Mouse (Mus musculus): ENCODE results near the gene Wasl. TPM values are rescaled to one million over a fixed set of nuclear protein-coding genes. Genes with fewer than 3 reads are reported as not detected.

Wasl gene
- polyA plus RNA-seq, 1 experiment from 2014 or later: 51.1 TPM

DNA sequence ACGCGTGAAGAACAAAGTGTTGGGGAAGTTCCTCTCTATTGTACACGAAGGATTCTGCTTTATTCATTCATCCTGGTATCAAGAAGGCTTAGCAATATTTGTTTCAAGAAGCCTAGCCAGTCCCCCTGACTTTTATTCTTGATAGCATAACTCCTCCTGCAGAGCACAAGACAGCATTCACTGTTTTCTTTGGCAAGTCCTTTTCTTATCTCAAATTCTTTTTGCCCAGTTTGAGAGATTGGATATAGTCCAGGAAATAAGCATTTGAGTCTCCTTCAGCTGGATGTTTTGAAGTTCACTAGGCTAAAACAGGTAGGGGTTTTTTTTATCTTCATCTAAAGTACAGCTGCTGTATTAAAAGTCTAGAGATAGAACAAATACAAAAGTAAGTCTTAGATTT lies 3.0 kb upstream of the Wasl start:
- no peak for ATAC-seq (ENCODE audit: low read depth)
- Histone ChIP-seq H3K27me3 (replicated peaks; ENCODE audit: control insufficient read depth, insufficient read depth, low read length) (no peaks in the 10 kb centered on the region), H3K4me1 (ENCODE audit: control insufficient read depth, insufficient read depth, low read length) (0 out of 2 replicates have a peak, but pooled peaks cover 2% of the 10 kb centered on the region), H3K27ac (replicated peaks; ENCODE audit: low read depth, low read length) (no peak overlapping the region), H3K4me3 (ENCODE audit: low read depth, low read length) (no peak overlapping the region), H3K4me2 (ENCODE audit: low read depth, low read length) (no peak overlapping the region), H3K36me3 (ENCODE audit: control insufficient read depth, insufficient read depth, low read length) (no peaks in the 10 kb centered on the region), H3K9me3 (ENCODE audit: control insufficient read depth, low read length) (no peaks in the 10 kb centered on the region), H3K9ac (ENCODE audit: low read depth, low read length) (no peak overlapping the region)
- WGBS: 73% methylated on average over 3 of the region's 3 CpGs
- no peak for DNase-seq (ENCODE audit: low spot score)

DNA sequence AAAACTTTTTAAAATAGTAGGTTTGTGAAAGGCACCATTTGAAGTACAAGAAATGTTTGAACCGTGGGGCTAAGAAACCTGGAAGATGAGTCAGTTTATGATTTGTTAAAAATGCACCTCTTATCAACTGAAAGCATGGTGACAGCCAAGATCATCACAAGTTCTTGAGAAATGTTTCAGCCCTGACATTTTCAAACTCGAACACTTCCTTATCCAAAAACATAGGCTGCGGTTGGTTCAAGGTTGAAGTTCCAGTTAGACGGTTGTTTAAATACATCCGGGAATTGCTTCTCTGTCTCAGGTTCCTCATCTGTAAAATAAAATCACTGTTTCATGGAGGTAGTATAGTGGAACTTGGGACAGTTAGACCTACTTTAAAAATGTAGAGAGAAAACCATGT lies 1.4 kb upstream of the Wasl start:
- 86% methylated on average over 5 of the region's 5 CpGs for WGBS
- H3K36me3 ChIP-seq (ENCODE audit: control insufficient read depth, insufficient read depth, low read length): no peaks in the 10 kb centered on the region
- no peaks in the 10 kb centered on the region for H3K27me3 ChIP-seq (replicated peaks; ENCODE audit: control insufficient read depth, insufficient read depth, low read length)
- H3K9me3 ChIP-seq (ENCODE audit: control insufficient read depth, low read length): no peaks in the 10 kb centered on the region
- H3K9ac ChIP-seq (ENCODE audit: low read depth, low read length): no peak overlapping the region
- no peak overlapping the region for H3K27ac ChIP-seq (replicated peaks; ENCODE audit: low read depth, low read length)
- ATAC-seq (ENCODE audit: low read depth) (no peak), DNase-seq (ENCODE audit: low spot score) (no peak)
- H3K4me1 ChIP-seq (ENCODE audit: control insufficient read depth, insufficient read depth, low read length): peaks cover 11% of the 10 kb centered on the region
- H3K4me2 ChIP-seq (ENCODE audit: low read depth, low read length): no peak overlapping the region
- no peak overlapping the region for H3K4me3 ChIP-seq (ENCODE audit: low read depth, low read length)

DNA sequence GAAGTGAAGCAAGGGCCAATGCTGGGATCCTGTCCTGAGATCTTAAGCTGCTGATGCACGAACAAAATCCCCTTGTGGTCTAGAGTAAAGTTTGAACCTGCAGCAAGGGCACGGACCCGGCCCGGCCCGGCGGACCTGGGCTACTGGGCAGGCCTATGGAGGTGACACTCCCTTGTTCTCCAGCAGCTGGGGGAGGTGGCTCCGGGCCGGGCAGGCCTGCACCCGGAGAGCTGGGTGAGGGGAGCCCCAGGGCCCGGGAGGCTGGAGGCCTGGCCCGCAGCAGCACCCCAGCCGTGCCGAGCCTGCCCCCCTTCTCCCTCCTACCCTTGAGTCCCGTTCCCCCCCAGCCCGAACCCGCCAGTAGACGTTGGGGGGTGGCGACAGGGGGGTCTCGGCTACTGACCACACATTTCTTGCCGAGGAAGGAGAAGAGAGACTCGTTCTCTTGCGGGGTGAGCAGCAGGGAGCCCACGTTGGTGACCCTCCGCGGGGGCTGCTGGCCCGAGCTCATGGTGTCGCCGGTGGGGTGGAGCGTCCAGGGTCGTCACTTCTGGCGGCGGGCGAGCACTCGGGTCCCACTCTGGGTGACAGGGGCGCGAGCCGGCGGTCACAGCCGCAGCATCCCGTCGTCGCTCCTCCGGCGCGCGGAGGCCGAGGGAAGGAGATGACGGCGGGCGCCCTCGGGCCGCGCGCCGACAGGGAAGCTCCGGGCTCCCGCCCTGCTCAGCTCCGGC lies 509 bp downstream of the Wasl start:
- under 1% methylated on average over 17 of the region's 58 CpGs for WGBS
- Histone ChIP-seq H3K9ac (ENCODE audit: low read depth, low read length) (peak overlapping the region; percentile 95), H3K4me1 (ENCODE audit: control insufficient read depth, insufficient read depth, low read length) (peaks cover 11% of the 10 kb centered on the region), H3K27me3 (replicated peaks; ENCODE audit: control insufficient read depth, insufficient read depth, low read length) (no peaks in the 10 kb centered on the region), H3K9me3 (ENCODE audit: control insufficient read depth, low read length) (no peaks in the 10 kb centered on the region), H3K4me2 (ENCODE audit: low read depth, low read length) (peak overlapping the region; percentile 63), H3K27ac (replicated peaks; ENCODE audit: low read depth, low read length) (peak overlapping the region; percentile 96), H3K36me3 (ENCODE audit: control insufficient read depth, insufficient read depth, low read length) (no peaks in the 10 kb centered on the region), H3K4me3 (ENCODE audit: low read depth, low read length) (peak overlapping the region; percentile 95)
- peak; percentile 41 for ATAC-seq (ENCODE audit: low read depth)
- peak; percentile 29 for DNase-seq (ENCODE audit: low spot score)

DNA sequence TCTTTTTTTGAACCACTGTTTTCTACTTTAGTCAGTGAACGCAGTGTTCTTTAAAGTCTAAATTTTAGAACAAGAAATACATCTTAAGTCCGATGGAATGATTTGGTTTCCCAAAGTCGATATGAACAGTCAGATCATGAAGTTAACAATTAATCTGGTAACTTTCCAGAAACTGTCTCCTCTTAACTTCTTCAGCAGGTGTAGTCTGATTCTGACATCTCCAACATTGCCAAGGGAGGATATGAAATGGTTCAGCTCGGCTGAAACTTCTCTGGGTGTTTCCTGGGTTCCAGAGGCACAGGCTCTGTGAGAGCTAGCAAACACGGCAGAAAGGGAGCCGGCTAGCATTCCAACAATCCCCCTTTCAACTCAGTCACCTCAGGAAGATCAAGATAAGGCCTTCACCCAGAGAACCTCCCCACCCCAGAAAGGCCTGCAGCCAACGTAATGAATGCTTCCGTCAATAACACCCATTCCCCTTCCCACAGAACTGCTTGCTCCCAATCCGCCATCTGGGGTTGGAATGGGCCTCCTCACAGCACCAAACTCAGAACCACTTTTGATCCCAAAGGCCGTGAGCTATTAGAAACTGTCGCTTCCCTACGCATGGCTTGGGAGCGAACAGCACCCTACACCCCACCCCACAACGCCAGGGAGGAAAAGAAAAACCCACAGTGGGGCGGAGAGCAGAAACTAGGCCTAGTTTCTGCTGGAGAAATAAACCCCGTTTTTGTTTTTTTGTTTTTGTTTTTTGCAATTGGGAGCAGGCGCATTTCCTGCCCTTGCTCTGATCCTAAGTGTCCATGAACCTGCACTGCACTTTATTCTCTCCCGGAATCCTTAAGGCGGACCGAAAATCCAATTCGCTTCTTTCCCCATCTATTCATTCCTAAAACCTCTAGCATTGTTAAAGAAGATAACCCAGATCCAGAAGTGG lies 1.3 kb downstream of the Wasl start:
- H3K9ac ChIP-seq (ENCODE audit: low read depth, low read length): peak overlapping the region; percentile 95
- 10% methylated on average over 21 of the region's 21 CpGs for WGBS
- H3K4me3 ChIP-seq (ENCODE audit: low read depth, low read length): peak overlapping the region; percentile 95
- H3K9me3 ChIP-seq (ENCODE audit: control insufficient read depth, low read length): no peaks in the 10 kb centered on the region
- H3K27me3 ChIP-seq (replicated peaks; ENCODE audit: control insufficient read depth, insufficient read depth, low read length): no peaks in the 10 kb centered on the region
- peak overlapping the region; percentile 63 for H3K4me2 ChIP-seq (ENCODE audit: low read depth, low read length)
- H3K36me3 ChIP-seq (ENCODE audit: control insufficient read depth, insufficient read depth, low read length): no peaks in the 10 kb centered on the region
- DNase-seq (ENCODE audit: low spot score) (peak; percentile 10), ATAC-seq (ENCODE audit: low read depth) (no peak)
- H3K4me1 ChIP-seq (ENCODE audit: control insufficient read depth, insufficient read depth, low read length): peaks cover 11% of the 10 kb centered on the region
- peak overlapping the region; percentile 96 for H3K27ac ChIP-seq (replicated peaks; ENCODE audit: low read depth, low read length)

DNA sequence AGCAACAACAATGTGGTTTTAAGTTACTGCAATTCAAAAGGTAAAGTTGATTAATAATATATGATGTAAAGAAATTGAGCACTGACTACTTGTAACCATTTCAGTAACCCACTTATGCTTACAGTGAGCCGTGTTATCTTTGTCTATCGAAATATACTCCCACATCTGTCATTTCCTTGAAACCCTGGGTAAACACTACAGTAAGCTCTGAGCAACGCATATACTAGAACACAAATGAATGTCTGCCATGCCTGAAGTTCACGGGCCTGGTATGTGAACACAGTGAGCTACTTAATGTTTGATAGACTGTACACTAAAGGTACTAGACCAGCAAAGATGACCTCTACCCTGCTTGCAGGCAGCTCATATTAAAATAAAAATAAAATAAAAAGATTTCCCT lies 2.3 kb downstream of the Wasl start:
- Histone ChIP-seq H3K4me3 (ENCODE audit: low read depth, low read length) (0 out of 2 replicates have a peak overlapping the region, but pooled peaks have one; percentile 95), H3K9me3 (ENCODE audit: control insufficient read depth, low read length) (no peaks in the 10 kb centered on the region), H3K36me3 (ENCODE audit: control insufficient read depth, insufficient read depth, low read length) (no peaks in the 10 kb centered on the region), H3K4me1 (ENCODE audit: control insufficient read depth, insufficient read depth, low read length) (peaks cover 11% of the 10 kb centered on the region), H3K27me3 (replicated peaks; ENCODE audit: control insufficient read depth, insufficient read depth, low read length) (no peaks in the 10 kb centered on the region), H3K4me2 (ENCODE audit: low read depth, low read length) (peak overlapping the region; percentile 63), H3K27ac (replicated peaks; ENCODE audit: low read depth, low read length) (no peak overlapping the region), H3K9ac (ENCODE audit: low read depth, low read length) (no peak overlapping the region)
- WGBS: 71% methylated on average over 4 of the region's 4 CpGs
- ATAC-seq (ENCODE audit: low read depth) (no peak), DNase-seq (ENCODE audit: low spot score) (no peak)

DNA sequence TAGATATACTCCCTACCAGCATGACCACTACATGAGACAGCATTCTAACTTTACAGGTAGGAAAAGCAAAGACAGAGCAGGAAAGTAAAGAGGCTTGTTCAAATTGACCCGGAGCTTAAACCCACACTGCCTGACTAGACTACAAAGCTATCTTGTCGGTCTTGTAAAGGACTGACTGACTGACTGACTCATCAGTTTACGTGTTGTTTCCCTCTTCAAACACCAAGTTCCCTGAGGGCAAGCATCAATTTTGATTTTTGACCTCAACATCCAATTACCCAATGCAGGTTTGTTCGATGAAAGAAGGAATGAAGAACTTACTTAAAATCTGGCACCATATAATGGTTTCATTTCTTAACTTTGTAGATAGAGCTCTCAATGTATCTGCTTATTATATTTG lies 2.9 kb downstream of the Wasl start:
- Histone ChIP-seq H3K27me3 (replicated peaks; ENCODE audit: control insufficient read depth, insufficient read depth, low read length) (no peaks in the 10 kb centered on the region), H3K4me1 (ENCODE audit: control insufficient read depth, insufficient read depth, low read length) (peaks cover 11% of the 10 kb centered on the region), H3K36me3 (ENCODE audit: control insufficient read depth, insufficient read depth, low read length) (no peaks in the 10 kb centered on the region), H3K9me3 (ENCODE audit: control insufficient read depth, low read length) (no peaks in the 10 kb centered on the region), H3K27ac (replicated peaks; ENCODE audit: low read depth, low read length) (no peak overlapping the region), H3K9ac (ENCODE audit: low read depth, low read length) (no peak overlapping the region), H3K4me2 (ENCODE audit: low read depth, low read length) (no peak overlapping the region), H3K4me3 (ENCODE audit: low read depth, low read length) (no peak overlapping the region)
- WGBS: 76% methylated on average over 4 of the region's 4 CpGs
- DNase-seq (ENCODE audit: low spot score) (no peak), ATAC-seq (ENCODE audit: low read depth) (no peak)

DNA sequence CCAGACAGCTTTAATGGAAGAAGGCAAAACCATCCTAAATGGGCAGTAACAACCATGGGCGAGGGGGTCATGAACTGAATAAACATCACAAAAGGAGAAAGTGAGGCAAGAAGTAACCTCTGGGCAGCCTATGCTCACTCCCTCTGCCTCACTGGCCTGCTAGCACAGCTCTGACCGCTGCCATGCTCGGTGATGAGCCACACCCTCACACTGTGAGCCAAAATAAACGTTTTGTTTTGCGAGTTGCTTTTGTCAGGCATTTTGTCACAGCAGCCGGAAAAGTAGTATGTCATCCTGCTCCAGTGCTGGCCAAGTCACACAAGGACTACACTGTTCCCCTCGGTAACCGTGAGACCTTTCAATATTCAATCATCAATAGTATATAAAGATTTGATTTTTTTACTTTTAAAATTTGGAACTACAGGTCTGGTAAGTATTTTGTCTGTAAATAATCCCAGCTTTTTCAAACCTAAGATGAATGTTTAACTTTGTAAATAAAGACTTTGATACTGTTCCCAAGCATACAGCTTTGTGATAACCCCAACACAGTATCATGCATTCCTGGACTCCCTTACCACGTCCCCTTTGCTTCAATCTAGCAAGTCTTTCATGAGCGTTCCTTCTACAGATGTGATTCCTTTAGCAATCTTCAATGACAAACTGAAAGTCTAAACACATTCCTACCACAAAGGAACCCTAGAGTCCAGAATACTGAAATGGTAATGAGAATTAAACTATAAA lies 7.0 kb downstream of the Wasl start:
- 62% methylated on average over 10 of the region's 10 CpGs for WGBS
- H3K27ac ChIP-seq (replicated peaks; ENCODE audit: low read depth, low read length): no peak overlapping the region
- no peak for ATAC-seq (ENCODE audit: low read depth)

DNA sequence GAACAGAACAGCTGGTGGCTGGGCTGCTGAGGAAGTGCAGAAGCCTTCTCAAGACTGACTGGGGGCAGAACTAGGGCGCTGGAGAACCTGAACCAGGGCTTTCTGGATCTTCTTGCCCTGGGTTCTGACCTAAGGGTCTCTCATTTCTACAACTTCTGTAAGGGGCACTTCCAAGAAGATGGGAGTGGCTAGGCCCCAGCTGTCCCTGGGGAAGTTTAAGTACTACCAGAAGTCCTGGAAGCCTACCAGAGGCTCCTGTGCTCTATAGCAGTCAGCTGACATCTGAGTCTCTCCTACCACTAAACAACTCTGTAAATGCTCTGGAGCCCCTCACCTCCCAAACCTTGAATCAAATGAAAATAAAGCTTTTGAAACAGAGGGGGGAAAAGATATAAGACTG lies 8.7 kb downstream of the Wasl start:
- Histone ChIP-seq H3K4me1 (ENCODE audit: control insufficient read depth, insufficient read depth, low read length) (no peaks in the 10 kb centered on the region), H3K9me3 (ENCODE audit: control insufficient read depth, low read length) (no peaks in the 10 kb centered on the region), H3K4me3 (ENCODE audit: low read depth, low read length) (no peak overlapping the region), H3K27me3 (replicated peaks; ENCODE audit: control insufficient read depth, insufficient read depth, low read length) (no peaks in the 10 kb centered on the region), H3K4me2 (ENCODE audit: low read depth, low read length) (no peak overlapping the region), H3K36me3 (ENCODE audit: control insufficient read depth, insufficient read depth, low read length) (no peaks in the 10 kb centered on the region), H3K9ac (ENCODE audit: low read depth, low read length) (no peak overlapping the region), H3K27ac (replicated peaks; ENCODE audit: low read depth, low read length) (no peak overlapping the region)
- DNase-seq (ENCODE audit: low spot score): no peak
- no peak for ATAC-seq (ENCODE audit: low read depth)
- WGBS: 64% methylated on average over 1 of the region's 1 CpGs

More for the DNA sequence above, 7.0 kb downstream of the Wasl start:
- Histone ChIP-seq H3K4me3 (ENCODE audit: low read depth, low read length) (no peak overlapping the region), H3K9ac (ENCODE audit: low read depth, low read length) (no peak overlapping the region), H3K4me2 (ENCODE audit: low read depth, low read length) (no peak overlapping the region), H3K27me3 (replicated peaks; ENCODE audit: control insufficient read depth, insufficient read depth, low read length) (no peaks in the 10 kb centered on the region), H3K4me1 (ENCODE audit: control insufficient read depth, insufficient read depth, low read length) (peaks cover 9% of the 10 kb centered on the region), H3K9me3 (ENCODE audit: control insufficient read depth, low read length) (no peaks in the 10 kb centered on the region), H3K36me3 (ENCODE audit: control insufficient read depth, insufficient read depth, low read length) (no peaks in the 10 kb centered on the region)
- DNase-seq (ENCODE audit: low spot score): no peak
